Mouse (Mus musculus) stomach, embryonic 16.5 days (tissue): ENCODE results near the gene Fuca1. TPM values are rescaled to one million over a fixed set of nuclear protein-coding genes. Genes with fewer than 3 reads are reported as not detected.

Experiments used
- ATAC-seq: fragments of 200-750 bp; cut with Nextera tagmentation; 2 replicates; pipeline ENCODE4 v1.8.0; 2017; ENCODE audit warnings: moderate number of reproducible peaks, moderate TSS enrichment; ENCODE audit not compliant: insufficient read depth, low FRiP score
- H3K27ac ChIP-seq: fragments of 300-500 bp; sonication (generic); 2 replicates; pipeline ENCODE4 v1.5.1; 2014; ENCODE audit warnings: low read length
- H3K27me3 ChIP-seq: fragments of 300-500 bp; sonication (generic); 2 replicates; pipeline ENCODE4 v1.6.1; 2014; ENCODE audit warnings: low read length, control low read depth, mixed read lengths; ENCODE audit not compliant: control insufficient read depth, insufficient read depth
- H3K36me3 ChIP-seq: fragments of 300-500 bp; sonication (generic); 2 replicates; pipeline ENCODE4 v1.6.1; 2014; ENCODE audit warnings: low read length; ENCODE audit not compliant: control insufficient read depth, insufficient read depth
- H3K4me1 ChIP-seq: fragments of 300-500 bp; sonication (generic); 2 replicates; pipeline ENCODE4 v1.6.1; 2014; ENCODE audit warnings: low read length, control low read depth, mixed read lengths; ENCODE audit not compliant: control insufficient read depth, insufficient read depth
- H3K4me2 ChIP-seq: fragments of 300-500 bp; sonication (generic); 2 replicates; pipeline ENCODE4 v1.6.1; 2014; ENCODE audit warnings: low read depth, low read length, mixed read lengths
- H3K4me3 ChIP-seq: fragments of 300-500 bp; sonication (generic); replicated peaks from 2 replicates; pipeline ENCODE4 v1.5.1; 2014; ENCODE audit warnings: mild to moderate bottlenecking, low read length
- H3K9ac ChIP-seq: fragments of 300-500 bp; sonication (generic); 2 replicates; pipeline ENCODE4 v1.6.1; 2014; ENCODE audit warnings: low read length
- H3K9me3 ChIP-seq: fragments of 300-500 bp; sonication (generic); replicated peaks from 2 replicates; pipeline ENCODE4 v1.6.1; 2016; ENCODE audit warnings: low read length, control low read depth; ENCODE audit not compliant: control insufficient read depth
- WGBS: fragments of 180-500 bp; shearing (Covaris S2); extraction: QIAGEN DNeasy Blood & Tissue Kit; methylation state at CpG from one replicate; pipeline ENCODE4 v1.1.7; 2014; 5-methylcytosine and 5-hydroxymethylcytosine counted together
- polyA plus RNA-seq: library from polyadenylated mRNA; unstranded; fragments of >200 nt; fragmentation: Nextera tagmentation; extraction: Ambion mirVana; gene quantifications from 2 replicates; pipeline ENCODE4 v1.2.1, GENCODE M21; 2015

Fuca1 gene
- polyA plus RNA-seq: 98.9 and 132 TPM in 2 replicates

DNA sequence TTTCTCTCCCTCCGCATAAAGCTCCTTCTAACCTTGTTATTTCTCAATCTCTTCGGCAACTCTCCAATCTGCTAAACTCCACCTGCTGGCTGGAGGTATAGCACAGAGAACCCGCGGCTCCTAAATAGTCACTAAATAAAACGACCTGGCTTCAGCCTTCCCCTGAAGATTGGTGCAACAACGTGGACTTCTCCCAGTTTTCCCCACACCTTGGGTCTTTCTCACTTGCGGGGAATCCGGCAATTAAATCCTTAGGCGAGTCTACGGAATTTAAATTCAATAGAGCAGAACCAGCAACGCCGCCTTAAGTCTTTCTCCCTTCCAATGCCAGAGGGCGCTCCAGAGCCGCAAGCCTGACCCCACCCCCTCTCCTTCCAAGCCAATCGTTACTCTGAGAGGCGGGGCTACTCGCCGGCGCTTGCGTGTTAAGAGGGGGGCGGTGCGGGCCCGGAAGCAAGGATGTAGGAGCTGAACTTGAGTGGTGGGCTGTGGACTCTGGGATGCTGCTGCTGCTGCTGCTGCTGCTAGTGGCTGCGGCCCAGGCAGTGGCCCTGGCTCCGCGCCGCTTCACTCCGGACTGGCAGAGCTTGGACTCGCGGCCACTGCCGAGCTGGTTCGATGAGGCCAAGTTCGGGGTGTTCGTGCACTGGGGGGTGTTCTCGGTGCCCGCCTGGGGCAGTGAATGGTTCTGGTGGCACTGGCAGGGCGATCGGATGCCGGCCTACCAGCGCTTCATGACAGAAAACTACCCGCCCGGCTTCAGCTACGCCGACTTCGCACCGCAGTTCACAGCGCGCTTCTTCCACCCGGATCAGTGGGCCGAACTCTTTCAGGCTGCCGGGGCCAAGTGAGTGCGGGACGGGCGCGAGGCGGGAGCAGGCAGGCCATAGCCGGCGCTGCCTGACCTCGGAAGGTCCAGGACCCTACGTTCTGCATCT lies at the start of gene Fuca1:
Fuca1 (plus strand) TSS at position 432 of the 938 bp plus-strand sequence.
- H3K4me2 ChIP-seq: peak within 1 kb of the TSS; percentile 81
- H3K4me1 ChIP-seq: peaks cover 6% of the 10 kb centered on the region
- ATAC-seq: peak; percentile 92
- H3K9me3 ChIP-seq: no peaks in the 10 kb centered on the region
- 1% methylated on average over 60 of the region's 60 CpGs for WGBS
- H3K27me3 ChIP-seq: no peaks in the 10 kb centered on the region
- H3K4me3 ChIP-seq: peak within 1 kb of the TSS; percentile 80
- peak within 1 kb of the TSS; percentile 79 for H3K9ac ChIP-seq
- peaks cover 3% of the 10 kb centered on the region; the same call in 1 of the 2 replicates for H3K36me3 ChIP-seq
- peak within 1 kb of the TSS; percentile 73 for H3K27ac ChIP-seq

DNA sequence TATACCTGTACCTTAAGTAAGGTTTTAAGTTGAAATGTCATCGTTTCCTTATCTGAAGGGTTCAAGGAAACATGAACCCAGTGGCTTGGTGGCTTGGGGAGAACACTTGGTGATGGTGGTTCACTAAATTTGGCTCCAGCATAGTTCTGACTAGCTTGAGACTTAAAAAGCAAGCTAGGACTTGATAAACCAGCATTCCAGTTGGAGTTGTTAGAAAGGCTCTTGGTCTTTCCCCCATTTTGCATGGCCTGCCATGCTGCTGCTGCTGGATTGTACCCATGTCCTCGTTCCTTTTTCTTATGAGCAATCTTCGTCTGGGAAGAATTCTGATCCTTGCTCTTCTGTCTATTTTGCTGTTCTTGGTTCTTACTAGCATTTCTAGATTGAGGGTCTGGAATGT lies 48.5 kb upstream of the Fuca1 start:
- peaks cover 46% of the 10 kb centered on the region for H3K4me1 ChIP-seq
- no peak for ATAC-seq
- H3K4me3 ChIP-seq: peak overlapping the region; percentile 60
- H3K9ac ChIP-seq: peak overlapping the region; percentile 78
- H3K9me3 ChIP-seq: no peaks in the 10 kb centered on the region
- peaks cover 7% of the 10 kb centered on the region; the same call in 1 of the 2 replicates for H3K36me3 ChIP-seq
- H3K4me2 ChIP-seq: peak overlapping the region; percentile 70
- no peaks in the 10 kb centered on the region for H3K27me3 ChIP-seq
- 34% methylated on average over 3 of the region's 3 CpGs for WGBS
- H3K27ac ChIP-seq: peak overlapping the region; percentile 64

DNA sequence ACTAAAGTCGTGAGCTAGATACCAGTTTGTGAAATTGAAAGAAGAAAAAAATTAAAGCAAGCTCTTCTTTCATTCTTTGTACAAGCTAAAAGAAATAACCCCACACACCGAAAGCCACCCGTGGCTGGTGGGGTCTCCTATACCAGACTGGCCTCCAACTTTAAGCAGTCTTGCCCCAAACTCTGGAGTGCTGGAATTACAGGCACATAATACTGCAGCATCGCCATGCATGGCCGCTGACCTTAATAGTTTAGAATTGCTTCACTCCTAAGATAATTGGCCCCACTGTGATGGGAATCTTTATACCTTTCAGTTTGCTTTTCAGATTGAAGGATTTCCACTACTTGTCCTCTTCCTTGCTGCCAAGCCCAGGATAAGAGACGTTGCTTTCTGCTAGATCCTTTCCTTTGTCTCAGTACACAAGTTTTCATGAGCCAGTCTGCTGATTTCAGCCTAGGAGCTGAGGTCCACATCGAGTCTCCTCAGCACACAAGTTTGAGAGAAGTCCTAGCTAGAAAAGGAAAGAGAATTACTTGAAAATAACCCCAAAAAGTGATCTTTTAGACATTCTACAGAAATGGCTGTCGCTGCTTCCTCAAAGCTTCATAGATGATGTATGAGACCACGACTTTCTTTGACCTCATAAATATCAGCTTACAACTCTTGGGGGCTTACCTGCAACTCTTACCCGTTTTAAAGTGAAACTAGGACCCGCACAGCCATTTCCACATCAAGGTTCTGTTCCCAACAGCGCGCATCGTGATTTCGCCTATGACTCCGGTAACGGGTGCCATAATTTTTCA lies 47.7 kb upstream of the Fuca1 start:
- no peak for ATAC-seq
- H3K4me1 ChIP-seq: peaks cover 47% of the 10 kb centered on the region
- WGBS: 5% methylated on average over 17 of the region's 17 CpGs

DNA sequence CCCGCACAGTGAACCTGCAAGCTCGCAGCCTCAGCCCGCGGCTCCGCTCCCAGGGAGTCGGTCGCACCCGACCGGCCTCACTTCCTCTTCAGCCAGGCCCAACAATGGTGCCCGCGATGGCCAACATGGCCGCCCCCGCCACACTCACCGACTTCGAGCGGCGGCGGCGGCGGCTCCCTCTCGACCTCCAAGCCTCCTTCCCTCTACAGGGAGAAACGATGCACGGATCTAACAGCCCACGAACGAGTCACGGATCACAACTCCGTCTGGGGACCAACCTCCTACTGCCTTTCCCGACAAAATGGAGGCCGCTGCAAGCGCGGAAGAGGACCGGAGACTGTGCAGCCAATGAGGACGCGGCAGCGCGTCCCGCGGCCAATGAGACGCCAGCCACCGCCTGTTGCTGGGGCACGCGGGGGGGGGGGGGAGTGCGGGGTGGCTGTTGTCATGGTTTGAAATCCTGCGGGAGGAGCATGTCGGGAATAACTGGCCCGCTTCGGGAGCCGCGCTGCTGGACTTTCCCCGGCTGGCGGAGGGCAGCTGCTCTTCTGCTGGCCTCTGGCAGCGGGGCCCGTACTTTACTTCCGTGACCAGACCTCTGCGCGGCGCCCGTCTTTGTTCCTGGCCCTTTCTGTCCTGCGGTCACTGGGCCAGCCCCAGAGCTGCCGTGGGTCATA lies 46.9 kb upstream of the Fuca1 start, which contains the start of gene Pnrc2:
Pnrc2 (minus strand) TSS at position 325 of the 677 bp plus-strand sequence.
- Histone ChIP-seq H3K9ac (peak within 1 kb of the TSS; percentile 87), H3K27me3 (no peaks in the 10 kb centered on the region), H3K36me3 (peaks cover 7% of the 10 kb centered on the region; the same call in 1 of the 2 replicates), H3K4me1 (peaks cover 47% of the 10 kb centered on the region), H3K9me3 (no peaks in the 10 kb centered on the region), H3K27ac (peak within 1 kb of the TSS; percentile 100), H3K4me2 (peak within 1 kb of the TSS; percentile 80), H3K4me3 (peak within 1 kb of the TSS; percentile 60)
- peak; percentile 94 for ATAC-seq
- WGBS: under 1% methylated on average over 58 of the region's 60 CpGs

More for the DNA sequence above, 47.7 kb upstream of the Fuca1 start:
- H3K4me3 ChIP-seq: peak overlapping the region; percentile 60
- H3K27ac ChIP-seq: peak overlapping the region; percentile 100
- H3K9ac ChIP-seq: peak overlapping the region; percentile 78
- H3K36me3 ChIP-seq: peaks cover 7% of the 10 kb centered on the region; the same call in 1 of the 2 replicates
- no peaks in the 10 kb centered on the region for H3K27me3 ChIP-seq
- peak overlapping the region; percentile 70 for H3K4me2 ChIP-seq
- no peaks in the 10 kb centered on the region for H3K9me3 ChIP-seq

DNA sequence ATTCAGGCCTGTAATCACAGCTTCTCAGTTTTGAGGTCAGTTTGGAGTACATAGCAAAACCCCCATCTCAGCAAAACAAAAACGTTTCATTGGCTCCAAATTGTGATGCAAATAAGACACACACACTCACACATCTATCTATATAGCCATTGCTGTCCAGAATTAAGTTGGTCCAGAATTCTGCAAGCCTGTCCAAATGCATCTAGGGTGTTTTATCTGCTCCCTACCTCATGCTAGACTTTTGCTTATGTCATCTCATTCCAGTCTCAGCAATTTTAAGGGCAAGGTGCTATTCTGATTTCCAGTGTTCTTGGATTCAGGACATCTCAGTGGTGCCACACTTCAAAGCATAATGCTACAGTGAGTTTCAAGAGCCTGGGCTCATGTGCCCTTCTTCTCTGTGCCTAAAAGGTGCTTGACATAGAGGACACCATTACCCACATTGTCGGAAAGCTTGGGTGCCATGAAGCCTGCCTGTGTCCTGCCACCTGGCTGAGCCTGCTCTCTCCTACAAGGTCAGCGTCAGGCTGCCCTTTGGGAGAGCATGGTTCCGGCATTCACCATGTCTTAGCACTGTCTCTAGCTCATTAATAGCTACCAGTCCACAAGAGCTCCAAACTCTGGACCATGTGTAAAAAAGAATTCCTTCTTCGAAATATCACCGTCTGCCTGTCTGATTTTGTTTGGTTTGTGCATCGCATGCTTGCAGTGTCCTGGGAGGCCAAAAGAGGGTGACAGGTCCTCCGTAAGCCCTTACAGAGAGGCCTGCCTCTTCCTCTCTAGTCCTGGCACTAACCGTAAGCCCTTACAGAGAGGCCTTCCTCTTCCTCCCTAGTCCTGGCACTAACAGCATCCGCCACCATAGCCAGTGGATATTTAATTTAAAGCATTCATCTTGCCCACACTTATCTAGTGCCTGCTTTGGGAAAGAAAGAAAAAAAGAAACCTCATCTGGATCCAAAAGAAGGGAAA lies 45.7 kb upstream of the Fuca1 start:
- Histone ChIP-seq H3K9ac (peak overlapping the region; percentile 87), H3K9me3 (no peaks in the 10 kb centered on the region), H3K4me2 (peak overlapping the region; percentile 80), H3K27me3 (no peaks in the 10 kb centered on the region), H3K36me3 (peaks cover 7% of the 10 kb centered on the region; the same call in 1 of the 2 replicates), H3K4me1 (peaks cover 45% of the 10 kb centered on the region), H3K27ac (peak overlapping the region; percentile 100), H3K4me3 (peak overlapping the region; percentile 60; the same call in 1 of the 2 replicates)
- WGBS: 77% methylated on average over 10 of the region's 10 CpGs
- no peak for ATAC-seq

DNA sequence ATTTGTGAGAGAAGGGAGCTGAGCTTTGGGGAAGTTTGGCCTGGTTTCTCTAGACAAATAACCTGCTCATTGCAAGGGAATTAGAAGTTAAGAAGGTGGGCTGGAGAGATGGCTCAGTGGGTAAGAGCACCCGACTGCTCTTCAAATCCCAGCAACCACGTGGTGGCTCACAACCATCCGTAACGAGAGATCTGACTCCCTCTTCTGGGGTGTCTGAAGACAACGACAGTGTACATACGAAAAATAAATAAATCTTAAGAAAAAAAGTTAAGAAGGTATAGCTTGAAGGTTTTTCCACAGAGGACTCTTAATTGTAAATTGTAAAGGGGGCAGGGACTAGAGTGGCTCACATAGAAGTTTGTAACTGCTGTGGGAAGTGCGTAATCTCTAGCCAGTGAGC lies 45.0 kb upstream of the Fuca1 start:
- H3K4me3 ChIP-seq: no peak overlapping the region
- peaks cover 42% of the 10 kb centered on the region for H3K4me1 ChIP-seq
- no peak for ATAC-seq
- no peaks in the 10 kb centered on the region for H3K27me3 ChIP-seq
- no peaks in the 10 kb centered on the region for H3K9me3 ChIP-seq
- peaks cover 7% of the 10 kb centered on the region; the same call in 1 of the 2 replicates for H3K36me3 ChIP-seq
- H3K4me2 ChIP-seq: peak overlapping the region; percentile 58; the same call in 1 of the 2 replicates
- 30% methylated on average over 7 of the region's 7 CpGs for WGBS
- peak overlapping the region; percentile 100 for H3K27ac ChIP-seq
- peak overlapping the region; percentile 63; the same call in 1 of the 2 replicates for H3K9ac ChIP-seq

DNA sequence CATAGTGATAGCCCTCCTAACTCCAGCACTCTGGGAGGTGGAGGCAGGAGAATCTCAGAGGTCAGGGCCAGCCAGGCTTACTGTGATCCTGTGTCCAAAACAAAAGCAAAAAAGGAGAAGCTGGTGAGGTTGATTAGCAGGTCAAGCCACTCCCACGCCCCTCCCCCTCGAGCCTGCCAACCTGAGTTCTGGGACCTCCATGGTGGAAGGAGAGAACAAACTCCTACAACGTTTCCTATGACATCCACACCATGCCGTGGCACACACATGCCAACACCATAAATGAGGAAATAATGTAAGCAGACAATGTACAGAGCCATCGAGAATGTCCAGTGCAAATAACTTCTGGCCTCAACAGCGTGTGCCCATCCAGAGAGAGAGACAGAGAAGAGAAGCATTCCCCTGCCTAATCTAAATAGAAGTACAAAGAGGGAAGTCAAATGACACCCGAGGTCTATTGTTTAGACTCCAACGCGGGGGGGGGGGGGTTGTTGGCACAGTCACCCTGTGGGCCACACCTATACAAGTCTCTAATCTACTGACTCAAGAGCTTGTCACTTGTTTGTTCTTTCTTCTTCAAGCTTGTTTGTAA lies 44.4 kb upstream of the Fuca1 start:
- H3K4me1 ChIP-seq: peaks cover 41% of the 10 kb centered on the region
- H3K36me3 ChIP-seq: peaks cover 7% of the 10 kb centered on the region; the same call in 1 of the 2 replicates
- WGBS: 3% methylated on average over 9 of the region's 9 CpGs
- H3K27ac ChIP-seq: peak overlapping the region; percentile 100
- peak overlapping the region; percentile 63 for H3K9ac ChIP-seq
- peak overlapping the region; percentile 34 for H3K4me3 ChIP-seq
- peak overlapping the region; percentile 58 for H3K4me2 ChIP-seq
- ATAC-seq: peak; percentile 6; the same call in 1 of the 2 replicates
- no peaks in the 10 kb centered on the region for H3K27me3 ChIP-seq
- H3K9me3 ChIP-seq: no peaks in the 10 kb centered on the region
